ENCODE assay signal across 13 mouse cellular contexts in genomic region chr5:101496924-101497697, GRCm38 (mm10).
DNase-seq lines count a peak whose midpoint lies in the region; ATAC-seq and TF ChIP-seq lines count a peak whose summit lies in the region.
"Had no signal": no experiment of that assay in that cellular context is flagged by ENCODE, and none has a peak within 500 bp of the region (broad histone marks: within the 10 kb centered on the region; RNA-seq: fewer than 3 reads in every experiment).

No protein-coding gene starts in this region.

- no peak overlapping the region for H3K9ac ChIP-seq in forebrain, postnatal 0 days
- H3K9ac ChIP-seq in forebrain, embryonic 16.5 days (replicated peaks; ENCODE audit: low read depth, low read length): no peak overlapping the region
- no peak overlapping the region for H3K9ac ChIP-seq in hindbrain, embryonic 16.5 days (ENCODE audit: low read depth, low read length)
- no peak overlapping the region for H3K9ac ChIP-seq in neural tube, embryonic 13.5 days
- H3K9ac ChIP-seq: embryonic facial prominence, embryonic 15.5 days; intestine, embryonic 15.5 days had no signal

- no peaks in the 10 kb centered on the region for H3K9me3 ChIP-seq in forebrain, postnatal 0 days (ENCODE audit: low read length)
- no peaks in the 10 kb centered on the region for H3K9me3 ChIP-seq in forebrain, embryonic 16.5 days (ENCODE audit: control insufficient read depth, low read length)
- no peaks in the 10 kb centered on the region for H3K9me3 ChIP-seq in hindbrain, embryonic 16.5 days (ENCODE audit: control insufficient read depth, low read length)
- no peaks in the 10 kb centered on the region for H3K9me3 ChIP-seq in neural tube, embryonic 13.5 days
- H3K9me3 ChIP-seq: embryonic facial prominence, embryonic 15.5 days; intestine, embryonic 15.5 days had no signal

- no peak overlapping the region for H3K4me3 ChIP-seq in forebrain, postnatal 0 days (ENCODE audit: low read depth, low read length)
- H3K4me3 ChIP-seq in forebrain, embryonic 16.5 days (replicated peaks; ENCODE audit: low read length): no peak overlapping the region
- H3K4me3 ChIP-seq in hindbrain, embryonic 16.5 days (ENCODE audit: low read length): no peak overlapping the region
- H3K4me3 ChIP-seq in neural tube, embryonic 13.5 days: no peak overlapping the region
- no peak overlapping the region for H3K4me3 ChIP-seq in lung, adult 2 months (replicated peaks; ENCODE audit: extremely low read depth, low read depth, low read length)
- H3K4me3 ChIP-seq: embryonic facial prominence, embryonic 15.5 days; intestine, embryonic 15.5 days; layer of hippocampus, adult 2 months had no signal

- DNase-seq in forebrain, postnatal 0 days: no peak
- DNase-seq in embryo, embryonic 11 days: peak; percentile 37
- DNase-seq in lung, adult 2 months: no peak
- DNase-seq in Muller cell, postnatal 12 days (ENCODE audit: inconsistent ontology term): no peak
- DNase-seq: cerebellum, adult 9-10 months; lung, postnatal 14 days; thymus, postnatal 4 days had no signal

- no peaks in the 10 kb centered on the region for H3K36me3 ChIP-seq in forebrain, postnatal 0 days (ENCODE audit: insufficient read depth)
- H3K36me3 ChIP-seq in forebrain, embryonic 16.5 days (ENCODE audit: control insufficient read depth, insufficient read depth): no peaks in the 10 kb centered on the region
- H3K36me3 ChIP-seq in hindbrain, embryonic 16.5 days (ENCODE audit: control insufficient read depth, insufficient read depth, low read length): no peaks in the 10 kb centered on the region
- H3K36me3 ChIP-seq in neural tube, embryonic 13.5 days: no peaks in the 10 kb centered on the region
- H3K36me3 ChIP-seq: embryonic facial prominence, embryonic 15.5 days; intestine, embryonic 15.5 days had no signal

- no peak for TF ChIP-seq POLR2A in lung, adult 2 months (IDR thresholded peaks at IDR 0.05; ENCODE audit: borderline replicate concordance, extremely low read depth, low read depth, low read length)

- no peaks in the 10 kb centered on the region for H3K27me3 ChIP-seq in forebrain, postnatal 0 days (ENCODE audit: insufficient read depth, low read length)
- no peaks in the 10 kb centered on the region for H3K27me3 ChIP-seq in forebrain, embryonic 16.5 days (replicated peaks; ENCODE audit: control insufficient read depth, insufficient read depth, low read length)
- H3K27me3 ChIP-seq in hindbrain, embryonic 16.5 days (replicated peaks; ENCODE audit: control insufficient read depth, insufficient read depth, low read length): peaks cover 5% of the 10 kb centered on the region; the same call in 1 of the 2 replicates
- peaks cover 84% of the 10 kb centered on the region for H3K27me3 ChIP-seq in neural tube, embryonic 13.5 days
- H3K27me3 ChIP-seq: embryonic facial prominence, embryonic 15.5 days; intestine, embryonic 15.5 days had no signal

- no peak overlapping the region for H3K27ac ChIP-seq in forebrain, postnatal 0 days (ENCODE audit: low read depth, low read length)
- no peak overlapping the region for H3K27ac ChIP-seq in forebrain, embryonic 16.5 days (ENCODE audit: low read length)
- no peak overlapping the region for H3K27ac ChIP-seq in hindbrain, embryonic 16.5 days (ENCODE audit: low read depth, low read length)
- no peak overlapping the region for H3K27ac ChIP-seq in neural tube, embryonic 13.5 days (replicated peaks)
- H3K27ac ChIP-seq: embryonic facial prominence, embryonic 15.5 days; intestine, embryonic 15.5 days; layer of hippocampus, adult 2 months had no signal

- TF ChIP-seq CTCF in forebrain, postnatal 0 days (IDR thresholded peaks at IDR 0.05; ENCODE audit: low read depth): no peak
- TF ChIP-seq CTCF in lung, adult 2 months (IDR thresholded peaks at IDR 0.05; ENCODE audit: insufficient read depth, low read length): no peak

- H3K4me2 ChIP-seq in forebrain, postnatal 0 days (ENCODE audit: low read depth): no peak overlapping the region
- H3K4me2 ChIP-seq in forebrain, embryonic 16.5 days (ENCODE audit: low read length): no peak overlapping the region
- no peak overlapping the region for H3K4me2 ChIP-seq in hindbrain, embryonic 16.5 days (ENCODE audit: low read length)
- H3K4me2 ChIP-seq in neural tube, embryonic 13.5 days: no peak overlapping the region
- H3K4me2 ChIP-seq: embryonic facial prominence, embryonic 15.5 days; intestine, embryonic 15.5 days had no signal

- WGBS in forebrain, postnatal 0 days: 42% methylated on average over 16 of the region's 16 CpGs
- 45% methylated on average over 16 of the region's 16 CpGs for WGBS in forebrain, embryonic 16.5 days
- 32% methylated on average over 16 of the region's 16 CpGs for WGBS in hindbrain, embryonic 16.5 days
- WGBS in neural tube, embryonic 13.5 days: 30% methylated on average over 16 of the region's 16 CpGs
- 50% methylated on average over 16 of the region's 16 CpGs for WGBS in lung, adult 2 months

- H3K4me1 ChIP-seq in forebrain, postnatal 0 days (ENCODE audit: insufficient read depth): no peaks in the 10 kb centered on the region
- peaks cover 4% of the 10 kb centered on the region for H3K4me1 ChIP-seq in forebrain, embryonic 16.5 days (replicated peaks; ENCODE audit: control insufficient read depth, insufficient read depth, low read length)
- H3K4me1 ChIP-seq in hindbrain, embryonic 16.5 days (ENCODE audit: control insufficient read depth, insufficient read depth, low read depth, low read length): peaks cover 5% of the 10 kb centered on the region
- peaks cover 13% of the 10 kb centered on the region for H3K4me1 ChIP-seq in neural tube, embryonic 13.5 days (replicated peaks)
- no peaks in the 10 kb centered on the region for H3K4me1 ChIP-seq in lung, adult 2 months (ENCODE audit: control insufficient read depth, insufficient read depth, low read length)
- H3K4me1 ChIP-seq: embryonic facial prominence, embryonic 15.5 days; intestine, embryonic 15.5 days had no signal

- ATAC-seq in forebrain, postnatal 0 days: peak; percentile 29; the same call in 1 of the 2 replicates
- ATAC-seq in forebrain, embryonic 16.5 days: no peak; the same call in 1 of the 2 replicates
- ATAC-seq in hindbrain, embryonic 16.5 days: peak; percentile 89
- peak; percentile 78 for ATAC-seq in neural tube, embryonic 13.5 days (ENCODE audit: low read depth)
- ATAC-seq: intestine, embryonic 15.5 days had no signal
